Mouse (Mus musculus) brown adipose tissue, adult 24 weeks (tissue): ENCODE data around the gene Slc25a19. TPM values are rescaled to one million over a fixed set of nuclear protein-coding genes. Genes with fewer than 3 reads are reported as not detected.

ENCODE experiments used
- H3K27ac ChIP-seq: fragments of 200-500 bp; replicated peaks from 2 replicates; pipeline ENCODE4 v1.5.1; 2012; ENCODE audit warnings: low read depth, mild to moderate bottlenecking, low read length
- H3K4me1 ChIP-seq: fragments of 200-500 bp; 2 replicates; pipeline ENCODE4 v1.6.1; 2012; ENCODE audit warnings: low read length, mixed read lengths; ENCODE audit not compliant: control insufficient read depth, insufficient read depth, insufficient read length
- H3K4me3 ChIP-seq: fragments of 200-500 bp; 2 replicates; pipeline ENCODE4 v1.5.1; 2012; ENCODE audit warnings: low read depth, mild to moderate bottlenecking, low read length, moderate library complexity; ENCODE audit not compliant: insufficient read depth
- polyA plus RNA-seq: library from polyadenylated mRNA; stranded (reverse); fragments of >200 nt; gene quantifications from 2 replicates; pipeline ENCODE4 v1.2.4, GENCODE M21; 2012; ENCODE audit not compliant: missing spikeins, insufficient read depth, insufficient read length

The Slc25a19 gene
- polyA plus RNA-seq, 1 experiment = 392 TPM

- H3K4me3 ChIP-seq = no peak overlapping the region
- H3K4me1 ChIP-seq = peaks cover 15% of the 10 kb centered on the region
- H3K27ac ChIP-seq = peak overlapping the region; percentile 97
These were observed 11.2 kb downstream of the Slc25a19 start for GRCm38 (mm10) chr11:115616893-115617292.

GRCm38 (mm10) chr11:115616371-115616770, 11.7 kb downstream of the Slc25a19 start:
- H3K4me1 ChIP-seq = peaks cover 15% of the 10 kb centered on the region
- H3K4me3 ChIP-seq = no peak overlapping the region
- peak overlapping the region; percentile 77 for H3K27ac ChIP-seq

- Histone ChIP-seq H3K27ac (peak overlapping the region; percentile 71), H3K4me1 (peaks cover 15% of the 10 kb centered on the region), H3K4me3 (no peak overlapping the region)
These were observed 12.2 kb downstream of the Slc25a19 start for GRCm38 (mm10) chr11:115615875-115616274.

GRCm38 (mm10) chr11:115615108-115615825, 12.8 kb downstream of the Slc25a19 start:
- H3K4me3 ChIP-seq = no peak overlapping the region
- peak overlapping the region; percentile 71 for H3K27ac ChIP-seq
- H3K4me1 ChIP-seq = peaks cover 15% of the 10 kb centered on the region

- Histone ChIP-seq H3K4me1 (peaks cover 15% of the 10 kb centered on the region), H3K27ac (peak overlapping the region; percentile 71), H3K4me3 (no peak overlapping the region)
These were observed 13.6 kb downstream of the Slc25a19 start for GRCm38 (mm10) chr11:115614346-115615107.

GRCm38 (mm10) chr11:115613138-115613945, 14.8 kb downstream of the Slc25a19 start:
- H3K27ac ChIP-seq = peak overlapping the region; percentile 54
- H3K4me3 ChIP-seq = peak overlapping the region; percentile 83
- H3K4me1 ChIP-seq = peaks cover 15% of the 10 kb centered on the region

GRCm38 (mm10) chr11:115612410-115613137, 15.5 kb downstream of the Slc25a19 start, which contains the start of gene Mif4gd:
Gene Mif4gd, minus strand, starts transcription at chr11:115612969.
- Histone ChIP-seq H3K27ac (peak within 1 kb of the TSS; percentile 92), H3K4me3 (peak within 1 kb of the TSS; percentile 83), H3K4me1 (peaks cover 15% of the 10 kb centered on the region)

GRCm38 (mm10) chr11:115612059-115612409, 16.1 kb downstream of the Slc25a19 start:
- peak overlapping the region; percentile 83 for H3K4me3 ChIP-seq
- peaks cover 12% of the 10 kb centered on the region for H3K4me1 ChIP-seq
- H3K27ac ChIP-seq = peak overlapping the region; percentile 73

GRCm38 (mm10) chr11:115611173-115611572, 16.9 kb downstream of the Slc25a19 start:
- peak overlapping the region; percentile 73; the same call in 1 of the 2 replicates for H3K27ac ChIP-seq
- H3K4me1 ChIP-seq = peaks cover 11% of the 10 kb centered on the region
- H3K4me3 ChIP-seq = no peak overlapping the region

GRCm38 (mm10) chr11:115609576-115609975, 18.5 kb downstream of the Slc25a19 start:
- Histone ChIP-seq H3K4me3 (no peak overlapping the region), H3K4me1 (peaks cover 7% of the 10 kb centered on the region), H3K27ac (no peak overlapping the region)

GRCm38 (mm10) chr11:115608421-115609399, 19.4 kb downstream of the Slc25a19 start:
- no peak overlapping the region for H3K4me3 ChIP-seq
- peaks cover 3% of the 10 kb centered on the region for H3K4me1 ChIP-seq
- H3K27ac ChIP-seq = no peak overlapping the region

- no peak overlapping the region for H3K27ac ChIP-seq
These were observed 21.4 kb downstream of the Slc25a19 start for GRCm38 (mm10) chr11:115606733-115607132.

GRCm38 (mm10) chr11:115604304-115604696, 23.8 kb downstream of the Slc25a19 start:
- H3K27ac ChIP-seq = peak overlapping the region; percentile 99
- H3K4me3 ChIP-seq = peak overlapping the region; percentile 88

More at GRCm38 (mm10) chr11:115606733-115607132, 21.4 kb downstream of the Slc25a19 start:
- Histone ChIP-seq H3K4me1 (peaks cover 11% of the 10 kb centered on the region), H3K4me3 (no peak overlapping the region)

More at GRCm38 (mm10) chr11:115604304-115604696, 23.8 kb downstream of the Slc25a19 start:
- H3K4me1 ChIP-seq = peaks cover 11% of the 10 kb centered on the region
